Mouse (Mus musculus): ENCODE data around the gene Abcb9. TPM values are rescaled to one million over a fixed set of nuclear protein-coding genes. Genes with fewer than 3 reads are reported as not detected.

Gene Abcb9
- polyA plus RNA-seq, 1 experiment from 2014 or later: 2.1 TPM

DNA sequence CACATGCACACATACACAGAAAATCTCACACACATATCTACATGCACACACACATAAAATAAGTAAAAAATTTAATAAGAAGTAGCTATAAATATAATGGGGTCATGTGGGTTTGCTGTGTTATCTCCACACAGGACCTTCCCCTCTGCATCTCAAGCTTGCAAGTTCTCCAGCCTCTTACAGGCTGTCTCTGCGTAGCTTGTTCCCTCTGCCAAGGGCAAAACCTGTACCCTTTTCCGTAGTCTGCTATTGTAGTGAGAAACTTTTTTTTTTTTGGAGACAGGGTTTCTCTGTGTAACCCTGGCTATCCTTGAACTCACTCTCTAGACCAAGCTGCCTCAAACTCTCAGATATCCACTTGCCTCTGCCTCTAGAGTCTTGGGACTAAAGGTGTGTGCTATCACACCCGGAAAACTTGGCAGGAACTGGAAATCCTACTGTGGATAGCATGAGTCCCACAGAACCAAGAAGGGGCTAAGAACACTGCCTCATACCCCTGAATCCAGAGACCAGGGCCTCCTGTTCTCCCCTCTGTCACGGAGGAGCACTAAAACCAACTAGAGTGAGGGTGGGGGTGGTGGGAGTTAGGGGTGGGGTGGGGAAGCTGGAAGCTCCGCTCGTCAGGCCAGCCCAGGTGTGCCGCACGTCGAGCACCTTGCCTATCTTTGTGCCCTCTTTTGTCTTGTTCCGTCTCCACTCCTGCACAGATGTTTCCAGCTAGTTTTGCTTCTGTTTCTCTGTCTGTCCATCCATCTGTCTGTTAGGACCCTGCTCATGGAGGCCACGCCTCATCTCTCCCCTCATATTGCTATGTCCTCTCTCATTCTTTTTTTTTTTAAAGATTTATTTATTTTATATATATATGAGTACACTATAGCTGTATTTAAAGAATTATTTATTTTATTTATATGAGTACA lies 4.8 kb upstream of the Abcb9 start:
- H3K9ac ChIP-seq (ENCODE audit: low read depth, low read length): no peak overlapping the region
- 84% methylated on average over 6 of the region's 11 CpGs for WGBS
- H3K4me3 ChIP-seq (ENCODE audit: low read depth, low read length): no peak overlapping the region
- no peaks in the 10 kb centered on the region for H3K36me3 ChIP-seq (ENCODE audit: control insufficient read depth, insufficient read depth, low read length)
- ATAC-seq (ENCODE audit: low read depth): no peak
- 0 out of 2 replicates have a peak, but pooled peaks cover under 1% of the 10 kb centered on the region for H3K27me3 ChIP-seq (replicated peaks; ENCODE audit: control insufficient read depth, insufficient read depth, low read length)
- peaks cover 2% of the 10 kb centered on the region; the same call in 1 of the 2 replicates for H3K4me1 ChIP-seq (ENCODE audit: control insufficient read depth, insufficient read depth, low read length)
- no peak overlapping the region for H3K27ac ChIP-seq (replicated peaks; ENCODE audit: low read depth, low read length)
- H3K9me3 ChIP-seq (ENCODE audit: control insufficient read depth, low read length): no peaks in the 10 kb centered on the region; the same call in 1 of the 2 replicates
- no peak for DNase-seq (ENCODE audit: low spot score)
- no peak overlapping the region for H3K4me2 ChIP-seq (ENCODE audit: low read depth, low read length)

DNA sequence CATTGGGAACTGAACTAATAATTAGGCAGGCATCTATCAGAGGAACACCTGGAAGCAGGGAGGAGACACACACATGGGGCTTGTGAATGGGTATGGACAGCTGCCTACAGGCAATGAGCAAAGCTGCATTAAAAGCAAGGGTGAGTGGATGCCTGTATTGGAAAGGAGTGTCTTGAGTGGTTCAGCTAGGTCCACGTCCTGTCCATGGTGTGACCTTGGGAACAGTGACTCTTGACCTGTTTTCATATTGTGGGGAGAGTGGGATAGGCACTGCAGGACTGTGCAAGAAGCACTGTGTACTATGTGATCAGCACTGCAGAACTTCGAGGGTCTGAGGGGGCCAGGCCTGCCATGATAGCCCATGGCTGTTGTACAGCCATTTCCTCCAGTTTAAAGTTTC lies 3.3 kb upstream of the Abcb9 start:
- ATAC-seq (ENCODE audit: low read depth) (no peak), DNase-seq (ENCODE audit: low spot score) (no peak)
- H3K4me2 ChIP-seq (ENCODE audit: low read depth, low read length): no peak overlapping the region
- H3K9ac ChIP-seq (ENCODE audit: low read depth, low read length): no peak overlapping the region
- 0 out of 2 replicates have a peak, but pooled peaks cover 10% of the 10 kb centered on the region for H3K27me3 ChIP-seq (replicated peaks; ENCODE audit: control insufficient read depth, insufficient read depth, low read length)
- no peak overlapping the region for H3K27ac ChIP-seq (replicated peaks; ENCODE audit: low read depth, low read length)
- H3K4me1 ChIP-seq (ENCODE audit: control insufficient read depth, insufficient read depth, low read length): peaks cover 4% of the 10 kb centered on the region; the same call in 1 of the 2 replicates
- WGBS: 79% methylated on average over 2 of the region's 2 CpGs
- no peaks in the 10 kb centered on the region; the same call in 1 of the 2 replicates for H3K9me3 ChIP-seq (ENCODE audit: control insufficient read depth, low read length)
- no peak overlapping the region for H3K4me3 ChIP-seq (ENCODE audit: low read depth, low read length)
- no peaks in the 10 kb centered on the region for H3K36me3 ChIP-seq (ENCODE audit: control insufficient read depth, insufficient read depth, low read length)

DNA sequence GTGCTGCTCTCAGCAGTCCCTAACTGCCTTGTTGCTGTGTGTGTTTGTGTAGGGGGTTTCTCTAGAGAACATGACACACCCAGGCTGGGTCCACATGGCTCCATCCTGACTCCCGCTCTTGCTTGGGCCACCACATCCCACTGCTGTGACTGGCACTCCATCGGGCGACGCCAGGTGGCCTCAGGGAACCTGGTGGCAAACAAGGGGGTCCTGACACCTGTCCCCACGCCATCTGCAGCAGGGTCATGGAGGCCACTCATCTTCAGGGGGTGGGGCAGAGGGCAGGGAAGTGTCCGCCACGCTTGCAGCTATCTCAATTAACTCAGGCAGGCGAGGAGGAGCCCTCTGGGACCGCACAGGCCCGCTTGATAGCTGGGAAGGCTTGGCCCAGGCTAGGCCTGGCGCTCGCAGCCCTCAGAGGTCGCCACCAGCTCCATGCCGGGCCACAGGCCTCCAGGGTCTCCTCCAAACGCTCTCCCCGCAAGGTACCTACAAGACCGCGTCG lies 469 bp downstream of the Abcb9 start:
- Histone ChIP-seq H3K4me1 (ENCODE audit: control insufficient read depth, insufficient read depth, low read length) (peaks cover 4% of the 10 kb centered on the region; the same call in 1 of the 2 replicates), H3K36me3 (ENCODE audit: control insufficient read depth, insufficient read depth, low read length) (no peaks in the 10 kb centered on the region), H3K9me3 (ENCODE audit: control insufficient read depth, low read length) (no peaks in the 10 kb centered on the region; the same call in 1 of the 2 replicates), H3K27ac (replicated peaks; ENCODE audit: low read depth, low read length) (no peak overlapping the region), H3K9ac (ENCODE audit: low read depth, low read length) (peak overlapping the region; percentile 64), H3K4me3 (ENCODE audit: low read depth, low read length) (peak overlapping the region; percentile 53), H3K4me2 (ENCODE audit: low read depth, low read length) (peak overlapping the region; percentile 90), H3K27me3 (replicated peaks; ENCODE audit: control insufficient read depth, insufficient read depth, low read length) (0 out of 2 replicates have a peak, but pooled peaks cover 10% of the 10 kb centered on the region)
- 11% methylated on average over 15 of the region's 19 CpGs for WGBS
- ATAC-seq (ENCODE audit: low read depth) (peak; percentile 61; the same call in 1 of the 2 replicates), DNase-seq (ENCODE audit: low spot score) (no peak)

DNA sequence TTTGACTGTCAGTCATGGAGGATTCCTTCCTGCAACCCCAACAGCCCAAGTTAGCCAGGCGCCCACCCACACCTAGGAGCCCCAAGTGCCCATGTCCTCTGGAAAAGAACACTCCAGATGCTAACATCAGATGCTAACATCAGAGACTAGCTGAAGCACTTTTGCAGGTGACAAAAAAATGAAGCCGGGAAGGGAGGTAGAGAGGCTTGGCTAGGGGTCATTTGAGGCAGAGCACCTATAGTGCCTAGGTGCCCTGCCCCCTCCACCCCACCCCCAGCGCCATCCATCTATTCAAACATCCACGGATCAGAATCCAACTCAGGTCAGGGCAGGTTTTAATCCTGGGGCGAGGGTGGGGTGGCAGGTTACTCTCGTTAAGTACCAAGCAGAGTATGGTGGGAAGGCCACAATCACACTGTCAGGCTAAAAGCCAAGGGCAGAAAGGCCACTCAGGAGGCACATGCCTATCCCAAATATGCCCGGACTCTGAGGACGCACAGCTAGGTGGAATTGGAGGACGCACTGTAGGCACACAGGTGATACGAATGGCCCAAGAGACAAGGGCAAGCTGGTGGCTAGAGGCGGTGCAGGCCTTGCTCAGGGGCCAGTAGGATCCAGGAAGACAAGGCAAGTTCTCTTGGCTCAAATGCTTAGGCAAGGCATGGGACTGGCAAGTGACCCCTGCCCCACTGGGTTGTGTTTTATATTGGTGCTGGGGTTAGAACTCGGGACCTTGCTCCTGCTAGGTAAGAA lies 1.6 kb downstream of the Abcb9 start:
- ATAC-seq (ENCODE audit: low read depth): no peak
- WGBS: 77% methylated on average over 12 of the region's 12 CpGs
- peaks cover 4% of the 10 kb centered on the region; the same call in 1 of the 2 replicates for H3K4me1 ChIP-seq (ENCODE audit: control insufficient read depth, insufficient read depth, low read length)

DNA sequence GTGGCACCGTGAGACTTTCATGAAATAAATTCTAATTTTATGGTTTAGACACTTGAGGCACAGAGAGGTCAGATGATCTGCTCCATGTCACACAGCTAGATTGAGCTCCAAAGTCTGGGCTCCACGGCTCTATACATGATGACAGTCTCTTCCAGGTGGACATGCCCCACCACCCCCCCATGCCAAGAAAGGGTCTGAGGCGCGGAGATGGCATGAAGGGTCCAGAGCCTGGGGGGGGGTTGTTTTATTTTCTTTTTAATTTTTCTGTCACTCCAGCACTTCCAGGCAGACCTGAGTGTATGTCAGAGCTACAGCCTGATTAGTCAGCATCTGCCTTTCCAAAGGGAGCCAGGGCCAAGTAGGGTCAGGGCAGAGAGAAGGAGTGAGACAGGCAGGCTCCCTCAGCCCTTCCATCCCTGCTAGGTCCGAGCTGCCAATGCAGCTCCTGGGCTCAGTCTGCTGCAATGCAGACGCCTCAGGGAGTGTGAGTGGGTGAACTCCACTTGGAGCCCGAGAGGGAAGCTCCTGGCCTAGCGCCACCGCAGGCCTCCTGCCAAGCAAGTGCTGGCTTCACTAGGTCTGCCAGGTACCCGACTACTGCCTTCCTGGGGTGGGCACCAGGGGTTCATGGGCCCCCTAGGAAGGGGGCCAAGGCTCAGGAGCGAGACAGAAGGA lies 2.3 kb downstream of the Abcb9 start:
- H3K9ac ChIP-seq (ENCODE audit: low read depth, low read length): no peak overlapping the region
- DNase-seq (ENCODE audit: low spot score) (no peak), ATAC-seq (ENCODE audit: low read depth) (no peak)
- H3K27ac ChIP-seq (replicated peaks; ENCODE audit: low read depth, low read length): no peak overlapping the region
- 0 out of 2 replicates have a peak, but pooled peaks cover 10% of the 10 kb centered on the region for H3K27me3 ChIP-seq (replicated peaks; ENCODE audit: control insufficient read depth, insufficient read depth, low read length)
- H3K9me3 ChIP-seq (ENCODE audit: control insufficient read depth, low read length): no peaks in the 10 kb centered on the region
- WGBS: 59% methylated on average over 11 of the region's 11 CpGs
- H3K4me2 ChIP-seq (ENCODE audit: low read depth, low read length): no peak overlapping the region
- H3K4me3 ChIP-seq (ENCODE audit: low read depth, low read length): no peak overlapping the region
- H3K4me1 ChIP-seq (ENCODE audit: control insufficient read depth, insufficient read depth, low read length): peaks cover 4% of the 10 kb centered on the region; the same call in 1 of the 2 replicates
- no peaks in the 10 kb centered on the region for H3K36me3 ChIP-seq (ENCODE audit: control insufficient read depth, insufficient read depth, low read length)

More for the DNA sequence above, 1.6 kb downstream of the Abcb9 start:
- H3K4me3 ChIP-seq (ENCODE audit: low read depth, low read length): no peak overlapping the region
- H3K4me2 ChIP-seq (ENCODE audit: low read depth, low read length): no peak overlapping the region
- H3K27me3 ChIP-seq (replicated peaks; ENCODE audit: control insufficient read depth, insufficient read depth, low read length): 0 out of 2 replicates have a peak, but pooled peaks cover 10% of the 10 kb centered on the region
- no peaks in the 10 kb centered on the region for H3K36me3 ChIP-seq (ENCODE audit: control insufficient read depth, insufficient read depth, low read length)
- no peak overlapping the region for H3K9ac ChIP-seq (ENCODE audit: low read depth, low read length)
- DNase-seq (ENCODE audit: low spot score): no peak
- H3K9me3 ChIP-seq (ENCODE audit: control insufficient read depth, low read length): no peaks in the 10 kb centered on the region; the same call in 1 of the 2 replicates
- H3K27ac ChIP-seq (replicated peaks; ENCODE audit: low read depth, low read length): no peak overlapping the region

DNA sequence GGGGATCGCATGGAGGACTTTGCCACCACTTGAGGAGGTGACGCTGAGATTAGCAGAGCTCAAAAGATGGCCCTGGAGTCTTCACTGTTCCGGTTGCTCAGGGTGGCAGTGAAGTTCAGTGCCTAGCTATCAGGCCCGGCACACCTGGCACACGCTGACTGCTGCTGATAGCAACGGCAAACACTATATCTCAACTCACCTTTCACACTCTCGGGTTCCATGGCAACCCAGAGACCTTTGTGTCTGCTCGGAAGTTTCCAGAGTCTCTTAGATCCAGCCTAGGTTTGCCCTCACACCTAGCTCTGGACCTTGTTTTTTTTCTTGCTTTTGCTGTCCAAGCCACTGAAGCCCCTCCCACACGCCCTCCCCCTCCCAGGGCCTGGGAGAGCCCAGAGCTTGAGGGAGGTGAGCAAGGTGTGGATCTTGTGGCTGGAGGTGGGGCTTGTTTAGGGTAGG lies 3.6 kb downstream of the Abcb9 start:
- DNase-seq (ENCODE audit: low spot score): no peak
- H3K27me3 ChIP-seq (replicated peaks; ENCODE audit: control insufficient read depth, insufficient read depth, low read length): 0 out of 2 replicates have a peak, but pooled peaks cover 10% of the 10 kb centered on the region
- no peak overlapping the region for H3K27ac ChIP-seq (replicated peaks; ENCODE audit: low read depth, low read length)

DNA sequence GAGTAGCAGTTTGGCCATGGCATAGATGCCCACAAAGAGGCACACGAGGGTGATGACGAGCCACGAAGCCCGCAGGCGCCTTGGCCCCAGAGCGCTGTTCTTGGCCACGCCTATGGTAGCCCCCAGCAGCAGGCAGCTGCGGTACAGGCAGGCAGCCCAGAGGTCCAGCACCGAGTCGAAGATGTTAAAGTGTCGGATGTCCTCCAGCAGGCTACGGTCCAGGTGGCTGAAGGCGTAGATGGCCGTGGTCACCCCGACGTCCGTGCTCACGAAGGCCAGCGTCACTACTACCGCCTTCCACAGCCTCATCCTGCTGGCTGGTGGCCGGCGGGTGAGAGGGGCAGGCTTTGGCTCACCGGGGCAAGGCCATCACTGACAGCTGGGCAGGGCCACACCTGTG lies 5.7 kb downstream of the Abcb9 start:
- Histone ChIP-seq H3K9ac (ENCODE audit: low read depth, low read length) (no peak overlapping the region), H3K4me1 (ENCODE audit: control insufficient read depth, insufficient read depth, low read length) (no peaks in the 10 kb centered on the region), H3K27ac (replicated peaks; ENCODE audit: low read depth, low read length) (no peak overlapping the region), H3K36me3 (ENCODE audit: control insufficient read depth, insufficient read depth, low read length) (no peaks in the 10 kb centered on the region), H3K4me3 (ENCODE audit: low read depth, low read length) (no peak overlapping the region), H3K27me3 (replicated peaks; ENCODE audit: control insufficient read depth, insufficient read depth, low read length) (0 out of 2 replicates have a peak, but pooled peaks cover 3% of the 10 kb centered on the region), H3K9me3 (ENCODE audit: control insufficient read depth, low read length) (no peaks in the 10 kb centered on the region), H3K4me2 (ENCODE audit: low read depth, low read length) (no peak overlapping the region)
- DNase-seq (ENCODE audit: low spot score) (no peak), ATAC-seq (ENCODE audit: low read depth) (no peak)
- WGBS: 83% methylated on average over 23 of the region's 23 CpGs

More for the DNA sequence above, 3.6 kb downstream of the Abcb9 start:
- no peak overlapping the region for H3K9ac ChIP-seq (ENCODE audit: low read depth, low read length)
- H3K4me3 ChIP-seq (ENCODE audit: low read depth, low read length): no peak overlapping the region
- no peak for ATAC-seq (ENCODE audit: low read depth)
- no peaks in the 10 kb centered on the region for H3K36me3 ChIP-seq (ENCODE audit: control insufficient read depth, insufficient read depth, low read length)
- no peaks in the 10 kb centered on the region for H3K9me3 ChIP-seq (ENCODE audit: control insufficient read depth, low read length)
- 52% methylated on average over 6 of the region's 9 CpGs for WGBS
- peaks cover 4% of the 10 kb centered on the region; the same call in 1 of the 2 replicates for H3K4me1 ChIP-seq (ENCODE audit: control insufficient read depth, insufficient read depth, low read length)
- H3K4me2 ChIP-seq (ENCODE audit: low read depth, low read length): no peak overlapping the region

DNA sequence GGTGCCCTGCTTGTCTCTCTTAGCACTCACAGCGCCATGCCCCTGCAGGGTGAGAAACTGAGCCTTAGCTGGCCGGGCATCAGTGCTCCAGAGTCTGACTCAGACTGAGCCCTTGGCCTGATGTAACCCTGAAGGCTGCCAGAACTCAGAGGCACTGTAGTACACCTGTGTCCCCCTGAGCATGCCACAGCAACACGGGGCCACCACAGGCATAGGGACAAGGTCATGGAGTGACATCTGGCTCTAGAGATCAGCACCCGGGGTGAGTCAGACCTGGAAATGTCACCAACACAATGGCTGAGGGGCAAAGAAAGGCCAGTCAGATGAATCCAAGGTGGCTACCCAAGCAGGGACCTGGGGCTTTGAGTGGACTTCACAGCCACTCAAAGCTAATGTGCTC lies 8.7 kb downstream of the Abcb9 start:
- H3K9ac ChIP-seq (ENCODE audit: low read depth, low read length): no peak overlapping the region

More for the DNA sequence above, 8.7 kb downstream of the Abcb9 start:
- H3K4me2 ChIP-seq (ENCODE audit: low read depth, low read length): no peak overlapping the region
- H3K9me3 ChIP-seq (ENCODE audit: control insufficient read depth, low read length): no peaks in the 10 kb centered on the region
- no peaks in the 10 kb centered on the region for H3K27me3 ChIP-seq (replicated peaks; ENCODE audit: control insufficient read depth, insufficient read depth, low read length)
- WGBS: 83% methylated on average over 4 of the region's 4 CpGs
- no peak for DNase-seq (ENCODE audit: low spot score)
- ATAC-seq (ENCODE audit: low read depth): no peak
- H3K4me3 ChIP-seq (ENCODE audit: low read depth, low read length): no peak overlapping the region
- no peak overlapping the region for H3K27ac ChIP-seq (replicated peaks; ENCODE audit: low read depth, low read length)
- H3K4me1 ChIP-seq (ENCODE audit: control insufficient read depth, insufficient read depth, low read length): no peaks in the 10 kb centered on the region
- H3K36me3 ChIP-seq (ENCODE audit: control insufficient read depth, insufficient read depth, low read length): no peaks in the 10 kb centered on the region

Data from embryonic facial prominence, embryonic 14.5 days (tissue).